Comparison of ENCODE assay signal across 8 mouse cellular contexts in genomic region chr3:95042166-95042837, GRCm38 (mm10). TPM values are rescaled to one million over a fixed set of nuclear protein-coding genes. Genes with fewer than 3 reads are reported as not detected.
DNase-seq lines count a peak whose midpoint lies in the region; ATAC-seq and TF ChIP-seq lines count a peak whose summit lies in the region.

Gene Psmd4, minus strand, starts transcription at chr3:95042614.

- peak; percentile 98 for TF ChIP-seq POLR2A in heart, adult 2 months (IDR thresholded peaks at IDR 0.05; ENCODE audit: insufficient read depth, low read depth, low read length)

- intact Hi-C loops in heart, adult 2 months (cut with DNase I): loop anchor here (5.0 kb wide), 2 partner anchors 100 to 460 kb away; partner anchors contain the start of genes Snx27 and Tnfaip8l2

- peak; percentile 99 for DNase-seq in 3T3-L1 (ENCODE audit: low read depth, low spot score)
- peak; percentile 81 to 94 for DNase-seq in adrenal gland, postnatal 4 days (ENCODE audit: low spot score in 2 of 2)
- DNase-seq in embryonic facial prominence, embryonic 14.5 days (ENCODE audit: low spot score): peak; percentile 99
- DNase-seq in heart, adult 2 months: peak; percentile 98
- peak; percentile 98 to 99 for DNase-seq in kidney, adult 8-10 months
- peak; percentile 93 to 98 for DNase-seq in spleen, postnatal 10 days (ENCODE audit: low spot score in 2 of 2)

- H3K9ac ChIP-seq in embryonic facial prominence, embryonic 14.5 days (ENCODE audit: low read depth, low read length): peak within 1 kb of the TSS; percentile 81
- peak within 1 kb of the TSS; percentile 89 for H3K9ac ChIP-seq in heart, adult 2 months (ENCODE audit: low read depth, low read length)
- H3K9ac ChIP-seq in limb, embryonic 13.5 days: peak within 1 kb of the TSS; percentile 89
- H3K9ac ChIP-seq in midbrain, embryonic 16.5 days (ENCODE audit: low read depth, low read length): peak within 1 kb of the TSS; percentile 73

- WGBS in embryonic facial prominence, embryonic 14.5 days: under 1% methylated on average over 27 of the region's 36 CpGs
- WGBS in heart, adult 2 months: under 1% methylated on average over 36 of the region's 36 CpGs
- WGBS in limb, embryonic 13.5 days: under 1% methylated on average over 34 of the region's 36 CpGs
- WGBS in midbrain, embryonic 16.5 days: 1% methylated on average over 36 of the region's 36 CpGs

- peak; percentile 99 for ATAC-seq in embryonic facial prominence, embryonic 14.5 days (ENCODE audit: low read depth)
- ATAC-seq in limb, embryonic 13.5 days (ENCODE audit: low FRiP score, low read depth): peak; percentile 99
- ATAC-seq in midbrain, embryonic 16.5 days: peak; percentile 99

- H3K9me3 ChIP-seq in embryonic facial prominence, embryonic 14.5 days (ENCODE audit: control insufficient read depth, low read length): no peaks in the 10 kb centered on the region
- no peaks in the 10 kb centered on the region for H3K9me3 ChIP-seq in limb, embryonic 13.5 days
- no peaks in the 10 kb centered on the region for H3K9me3 ChIP-seq in midbrain, embryonic 16.5 days (replicated peaks; ENCODE audit: control insufficient read depth, low read length, poor library complexity, severe bottlenecking)

- no peak for TF ChIP-seq CTCF in heart, adult 2 months (IDR thresholded peaks at IDR 0.05)

- peak within 1 kb of the TSS; percentile 73 for H3K4me2 ChIP-seq in embryonic facial prominence, embryonic 14.5 days (ENCODE audit: low read depth, low read length)
- H3K4me2 ChIP-seq in limb, embryonic 13.5 days (replicated peaks): peak within 1 kb of the TSS; percentile 68
- peak within 1 kb of the TSS; percentile 57 for H3K4me2 ChIP-seq in midbrain, embryonic 16.5 days (ENCODE audit: low read length)

- no peaks in the 10 kb centered on the region for H3K27me3 ChIP-seq in embryonic facial prominence, embryonic 14.5 days (replicated peaks; ENCODE audit: control insufficient read depth, insufficient read depth, low read length)
- no peaks in the 10 kb centered on the region for H3K27me3 ChIP-seq in heart, adult 2 months (ENCODE audit: control insufficient read depth, insufficient read depth, low read length)
- H3K27me3 ChIP-seq in limb, embryonic 13.5 days: no peaks in the 10 kb centered on the region
- no peaks in the 10 kb centered on the region for H3K27me3 ChIP-seq in midbrain, embryonic 16.5 days (ENCODE audit: control insufficient read depth, insufficient read depth, low read depth, low read length)

- peak; percentile 39; the same call in 1 of the 2 replicates for TF ChIP-seq EP300 in heart, adult 2 months (IDR thresholded peaks at IDR 0.05; ENCODE audit: insufficient read depth, low read depth, low read length)

- H3K4me1 ChIP-seq in embryonic facial prominence, embryonic 14.5 days (ENCODE audit: control insufficient read depth, insufficient read depth, low read length): peaks cover 9% of the 10 kb centered on the region
- H3K4me1 ChIP-seq in heart, adult 2 months (ENCODE audit: control insufficient read depth, insufficient read depth, low read length): peaks cover 2% of the 10 kb centered on the region
- peaks cover 13% of the 10 kb centered on the region for H3K4me1 ChIP-seq in limb, embryonic 13.5 days
- peaks cover 9% of the 10 kb centered on the region for H3K4me1 ChIP-seq in midbrain, embryonic 16.5 days (ENCODE audit: control insufficient read depth, insufficient read depth, low read length)

- peaks cover 5% of the 10 kb centered on the region for H3K79me2 ChIP-seq in heart, adult 2 months (replicated peaks; ENCODE audit: control insufficient read depth, insufficient read depth, low read length)

- H3K4me3 ChIP-seq in embryonic facial prominence, embryonic 14.5 days (ENCODE audit: low read depth, low read length): peak within 1 kb of the TSS; percentile 67
- peak within 1 kb of the TSS; percentile 84 for H3K4me3 ChIP-seq in heart, adult 2 months
- peak within 1 kb of the TSS; percentile 88 for H3K4me3 ChIP-seq in limb, embryonic 13.5 days
- H3K4me3 ChIP-seq in midbrain, embryonic 16.5 days (ENCODE audit: low read depth, low read length): peak within 1 kb of the TSS; percentile 64

- peak within 1 kb of the TSS; percentile 13; the same call in 1 of the 2 replicates for H3K27ac ChIP-seq in embryonic facial prominence, embryonic 14.5 days (replicated peaks; ENCODE audit: low read depth, low read length)
- H3K27ac ChIP-seq in heart, adult 2 months: peak within 1 kb of the TSS; percentile 84
- H3K27ac ChIP-seq in limb, embryonic 13.5 days: peak within 1 kb of the TSS; percentile 58; the same call in 1 of the 2 replicates
- peak within 1 kb of the TSS; percentile 73 for H3K27ac ChIP-seq in midbrain, embryonic 16.5 days (ENCODE audit: low read length)

- peaks cover 19% of the 10 kb centered on the region; the same call in 1 of the 2 replicates for H3K36me3 ChIP-seq in embryonic facial prominence, embryonic 14.5 days (ENCODE audit: control insufficient read depth, insufficient read depth, low read length)
- peaks cover 11% of the 10 kb centered on the region for H3K36me3 ChIP-seq in heart, adult 2 months (ENCODE audit: control insufficient read depth, insufficient read depth, low read length)
- peaks cover 20% of the 10 kb centered on the region for H3K36me3 ChIP-seq in limb, embryonic 13.5 days
- no peaks in the 10 kb centered on the region for H3K36me3 ChIP-seq in midbrain, embryonic 16.5 days (ENCODE audit: control insufficient read depth, insufficient read depth, low read length)

RNA-seq across cellular contexts. Expression of gene Psmd4, which starts in this region (rescaled TPM):
- 100 to 1,000 TPM; 243 to 263 TPM for total RNA-seq in adrenal gland, postnatal 4 days (2021)
- polyA plus RNA-seq in embryonic facial prominence, embryonic 14.5 days (2014; fragmentation: Nextera tagmentation; extraction: Ambion mirVana): 234 and 252 TPM in 2 replicates
- total RNA-seq in heart, adult 2 months (2021): 100 to 1,000 TPM; 121 to 140 TPM
- 119 and 144 TPM in 2 replicates for polyA plus RNA-seq in heart, adult 2 months (2012; rRNA removed)
- 282 and 310 TPM in 2 replicates for polyA plus RNA-seq in limb, embryonic 13.5 days (2015; fragmentation: Nextera tagmentation; extraction: Ambion mirVana)
- polyA plus RNA-seq in midbrain, embryonic 16.5 days (2015; fragmentation: Nextera tagmentation; extraction: Ambion mirVana): 253 and 254 TPM in 2 replicates

Comparison
In these comparisons a context has a peak if more than half of its experiments do, and no peak if none do; other contexts are left out.
1. Peak in every context shown above with its lines: DNase-seq, ATAC-seq, H3K4me3 ChIP-seq and H3K27ac ChIP-seq.
2. H3K27ac ChIP-seq: peak in every context shown above with its lines; median percentile 84 in heart, adult 2 months; 73 in midbrain, embryonic 16.5 days; 58 in limb, embryonic 13.5 days; 13 in embryonic facial prominence, embryonic 14.5 days.